Mouse (Mus musculus) lung, adult 2 months (tissue): ENCODE measurements at regions not wholly inside any gene's neighbourhood (a gene's known extent, or its start where the extent isn't known, plus 50 kb on each side); places are given as distances from the start of the nearest gene placed in this dataset.

Source experiments
- CTCF ChIP-seq: fragments of 200-500 bp; IDR thresholded peaks from 2 replicates; pipeline ENCODE4 v1.5.1; 2011; ENCODE audit warnings: mild to moderate bottlenecking, low read length, control low read depth; ENCODE audit not compliant: insufficient read depth
- POLR2A ChIP-seq: fragments of 200-500 bp; IDR thresholded peaks from 2 replicates; pipeline ENCODE4 v1.6.1; 2011; ENCODE audit warnings: low read depth, mild to moderate bottlenecking, control low read depth, low read length, borderline replicate concordance; ENCODE audit errors: extremely low read depth

DNA sequence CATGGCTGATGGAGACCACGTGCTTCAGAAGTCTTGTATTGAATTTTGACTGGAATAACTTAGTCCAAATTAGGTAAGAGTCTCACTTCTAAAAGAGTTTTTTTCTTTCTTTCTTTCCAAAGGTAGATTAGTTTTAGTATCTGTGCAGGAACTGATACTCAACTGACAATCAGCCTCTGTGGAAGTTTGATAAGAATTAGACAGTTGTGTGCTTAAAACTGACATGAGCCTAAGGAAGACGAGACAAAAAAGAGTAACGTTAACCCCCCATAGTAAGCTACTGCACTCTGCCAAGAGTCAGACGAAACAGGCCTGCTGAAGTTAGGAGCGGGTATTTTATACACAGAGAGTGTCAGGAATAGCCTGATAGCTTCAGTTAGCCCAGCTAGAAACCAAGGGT is 317.3 kb downstream of the Vrk1 start:
- TF ChIP-seq POLR2A (no peak), CTCF (no peak)
